Comparison of ENCODE assay signal across 8 mouse cellular contexts in genomic region chr2:57123991-57124840, GRCm38 (mm10). TPM values are rescaled to one million over a fixed set of nuclear protein-coding genes. Genes with fewer than 3 reads are reported as not detected.
DNase-seq lines count a peak whose midpoint lies in the region; ATAC-seq and TF ChIP-seq lines count a peak whose summit lies in the region.

TSS of gene Nr4a2 (minus strand) at chr2:57124003.

- peaks cover 13% of the 10 kb centered on the region for H3K79me2 ChIP-seq in MEL (ENCODE audit: control insufficient read depth, insufficient read depth, low read length, poor library complexity)

- WGBS in forebrain, embryonic 15.5 days: 6% methylated on average over 69 of the region's 69 CpGs

- H3K4me2 ChIP-seq in forebrain, embryonic 15.5 days (replicated peaks): peak within 1 kb of the TSS; percentile 99

- H3K9me3 ChIP-seq in MEL (replicated peaks; ENCODE audit: insufficient read depth, low read length): no peaks in the 10 kb centered on the region
- H3K9me3 ChIP-seq in forebrain, embryonic 15.5 days: no peaks in the 10 kb centered on the region

- peak; percentile 30 to 44; a peak in 1 of 4 replicates for TF ChIP-seq POLR2A in MEL (IDR thresholded peaks at IDR 0.05; ENCODE audit: control insufficient read depth in 1 of 2, insufficient read depth in 1 of 2, low read depth in 1 of 2, low read length in 2 of 2, poor library complexity in 1 of 2)

- peaks cover 7 to 13% of the 10 kb centered on the region in 2 experiments for H3K4me1 ChIP-seq in MEL (ENCODE audit: control insufficient read depth in 1 of 2, insufficient read depth in 2 of 2, low read length in 2 of 2)
- peaks cover 13% of the 10 kb centered on the region for H3K4me1 ChIP-seq in forebrain, embryonic 15.5 days

- no peak for TF ChIP-seq CTCF in MEL (IDR thresholded peaks at IDR 0.05 in 2 of 3, conservative IDR thresholded peaks at IDR 0.05 in 1 of 3; ENCODE audit: control insufficient read depth in 1 of 3, insufficient read depth in 1 of 3, low read depth in 2 of 3, low read length in 3 of 3, poor library complexity in 1 of 3, severe bottlenecking in 1 of 3)

- peak within 1 kb of the TSS; percentile 84 to 99 for H3K4me3 ChIP-seq in MEL (ENCODE audit: control insufficient read depth in 1 of 2, insufficient read depth in 1 of 2, low read depth in 2 of 2, low read length in 2 of 2)
- peak within 1 kb of the TSS; percentile 85 for H3K4me3 ChIP-seq in forebrain, embryonic 15.5 days

- peak; percentile 91 for ATAC-seq in forebrain, embryonic 15.5 days (replicated peaks)

- DNase-seq in MEL (ENCODE audit: low read depth, low spot score): peak; percentile 79
- DNase-seq in cerebellum, adult 11 months: peak; percentile 86
- DNase-seq in heart, postnatal 4 days: peak; percentile 94
- DNase-seq in layer of hippocampus, adult 9-11 months: peak; percentile 56
- DNase-seq in lung, postnatal 10 days: peak; percentile 91
- DNase-seq in ovary, postnatal 36 days (ENCODE audit: low spot score): peak; percentile 90
- DNase-seq in urinary bladder, postnatal 10 days (ENCODE audit: low spot score): peak; percentile 51

- H3K36me3 ChIP-seq in MEL (ENCODE audit: control insufficient read depth in 1 of 2, insufficient read depth in 2 of 2, low read length in 2 of 2): peaks cover 0 to 15% of the 10 kb centered on the region in 2 experiments; a peak in 2 of 4 replicates
- H3K36me3 ChIP-seq in forebrain, embryonic 15.5 days: no peaks in the 10 kb centered on the region

- peak within 1 kb of the TSS; percentile 89 for H3K27ac ChIP-seq in MEL (ENCODE audit: control insufficient read depth, low read depth, low read length)
- peak within 1 kb of the TSS; percentile 23; the same call in 1 of the 2 replicates for H3K27ac ChIP-seq in forebrain, embryonic 15.5 days (replicated peaks)

- TF ChIP-seq RAD21 in MEL (IDR thresholded peaks at IDR 0.05; ENCODE audit: low read depth, low read length): no peak

- no peaks in the 10 kb centered on the region for H3K27me3 ChIP-seq in MEL (ENCODE audit: control insufficient read depth in 1 of 2, insufficient read depth in 2 of 2, low read length in 2 of 2)
- H3K27me3 ChIP-seq in forebrain, embryonic 15.5 days: no peaks in the 10 kb centered on the region; the same call in 1 of the 2 replicates

- no peak for TF ChIP-seq EP300 in MEL (IDR thresholded peaks at IDR 0.05; ENCODE audit: low read depth in 1 of 2, low read length in 2 of 2)

- H3K9ac ChIP-seq in MEL (ENCODE audit: control insufficient read depth, low read depth, low read length, poor library complexity, severe bottlenecking): peak within 1 kb of the TSS; percentile 85
- peak within 1 kb of the TSS; percentile 86 for H3K9ac ChIP-seq in forebrain, embryonic 15.5 days (replicated peaks)

TF ChIP-seq in MEL, 35 proteins besides CTCF, POLR2A, EP300 and RAD21:
- TF ChIP-seq POLR2AphosphoS5 (IDR thresholded peaks at IDR 0.05; ENCODE audit: borderline replicate concordance, low read depth, low read length): no peak
- peak; percentile 39; the same call in 1 of the 2 replicates for TF ChIP-seq ZMIZ1 (IDR thresholded peaks at IDR 0.05; ENCODE audit: low read depth, low read length)
- peak; percentile 33 for TF ChIP-seq MXI1 (IDR thresholded peaks at IDR 0.05; ENCODE audit: low read depth, low read length)
- TF ChIP-seq SIN3A (IDR thresholded peaks at IDR 0.05; ENCODE audit: low read length): peak; percentile 49; the same call in 1 of the 2 replicates
- TF ChIP-seq NELFE (IDR thresholded peaks at IDR 0.05; ENCODE audit: low read depth, low read length): 0 out of 2 replicates have a peak, but pooled peaks have one; percentile 17
- peak; percentile 23; the same call in 1 of the 2 replicates for TF ChIP-seq HCFC1 (IDR thresholded peaks at IDR 0.05; ENCODE audit: low read depth, low read length)
- no peak for TF ChIP-seq ELF1 (IDR thresholded peaks at IDR 0.05; ENCODE audit: low read depth, low read length)
- peak; percentile 58; the same call in 1 of the 2 replicates for TF ChIP-seq MAZ (IDR thresholded peaks at IDR 0.05; ENCODE audit: low read depth, low read length)
- TF ChIP-seq BHLHE40 (IDR thresholded peaks at IDR 0.05; ENCODE audit: borderline replicate concordance, low read depth, low read length): peak; percentile 68; the same call in 1 of the 2 replicates
- peak; percentile 27; the same call in 1 of the 2 replicates for TF ChIP-seq TCF12 (IDR thresholded peaks at IDR 0.05; ENCODE audit: low read depth, low read length)
- 0 out of 2 replicates have a peak, but pooled peaks have one; percentile 39 for TF ChIP-seq ETS1 (IDR thresholded peaks at IDR 0.05; ENCODE audit: low read depth, low read length)
- peak; percentile 87; the same call in 1 of the 2 replicates for TF ChIP-seq MEF2A (IDR thresholded peaks at IDR 0.05; ENCODE audit: extremely low read depth, insufficient replicate concordance, low read depth, low read length, poor library complexity, severe bottlenecking)
- no peak for TF ChIP-seq MYC (IDR thresholded peaks at IDR 0.05; ENCODE audit: low read depth, low read length)
- no peak for TF ChIP-seq MYB (IDR thresholded peaks at IDR 0.05; ENCODE audit: low read depth, low read length)

RNA-seq across cellular contexts. Expression of gene Nr4a2, which starts in this region (rescaled TPM):
- total RNA-seq in MEL (2012; rRNA removed): 0.36 and 2.0 TPM in 2 replicates
- polyA plus RNA-seq in MEL (2012; ENCODE audit: insufficient read depth in 1 of 2, insufficient read length in 2 of 2, low read depth in 1 of 2, low replicate concordance in 2 of 2, missing spikeins in 1 of 2): 1 to 10 TPM in 1 of 2 experiments, not detected in 1; 2.0 TPM
- polyA plus RNA-seq in forebrain, embryonic 15.5 days (2015; fragmentation: Nextera tagmentation; extraction: Ambion mirVana): 22.2 and 31.9 TPM in 2 replicates
- 1 to 10 TPM; 1.9 TPM for total RNA-seq in heart, postnatal 4 days (2021)

Comparison
In these comparisons a context has a peak if more than half of its experiments do, and no peak if none do; other contexts are left out.
1. Peak in every context shown above with its lines: DNase-seq, ATAC-seq, H3K4me3 ChIP-seq and H3K27ac ChIP-seq.